Mouse (Mus musculus) liver, adult 2 months (tissue): ENCODE data around the gene Adcy6. TPM values are rescaled to one million over a fixed set of nuclear protein-coding genes. Genes with fewer than 3 reads are reported as not detected.

Experiments
- DNase-seq: peaks from one replicate; pipeline ENCODE4 v3.0.0-alpha.2; 2011; ENCODE audit warnings: low read depth, low spot score; ENCODE audit errors: extremely low read depth
- H3K27ac ChIP-seq: fragments of 200-500 bp; replicated peaks from 2 replicates; pipeline ENCODE4 v1.5.1; 2012; ENCODE audit warnings: low read depth, mild to moderate bottlenecking, control low read depth, inconsistent platforms, low read length; ENCODE audit not compliant: insufficient read depth
- H3K27me3 ChIP-seq: fragments of 200-500 bp; 2 replicates; pipeline ENCODE4 v1.6.1; 2012; ENCODE audit warnings: mild to moderate bottlenecking, moderate library complexity, low read length, inconsistent platforms; ENCODE audit not compliant: control insufficient read depth, insufficient read depth
- H3K36me3 ChIP-seq: fragments of 200-500 bp; 2 replicates; pipeline ENCODE4 v1.6.1; 2012; ENCODE audit warnings: low read length, inconsistent platforms; ENCODE audit not compliant: control insufficient read depth, insufficient read depth
- H3K4me1 ChIP-seq: fragments of 200-500 bp; 2 replicates; pipeline ENCODE4 v1.6.1; 2011; ENCODE audit warnings: low read length; ENCODE audit not compliant: control insufficient read depth, insufficient read depth
- H3K4me3 ChIP-seq: fragments of 200-500 bp; 2 replicates; pipeline ENCODE4 v1.5.1; 2011; ENCODE audit warnings: low read depth, mild to moderate bottlenecking, control low read depth, low read length, moderate library complexity; ENCODE audit not compliant: insufficient read depth
- H3K79me2 ChIP-seq: fragments of 200-500 bp; 2 replicates; pipeline ENCODE4 v1.6.1; 2012; ENCODE audit warnings: inconsistent platforms, mild to moderate bottlenecking, low read length, moderate library complexity; ENCODE audit not compliant: control insufficient read depth, insufficient read depth
- H3K9ac ChIP-seq: fragments of 200-500 bp; 2 replicates; pipeline ENCODE4 v1.6.1; 2012; ENCODE audit warnings: low read depth, mild to moderate bottlenecking, control low read depth, inconsistent platforms, low read length
- CTCF ChIP-seq: fragments of 200-500 bp; IDR thresholded peaks from 2 replicates; pipeline ENCODE4 v1.5.1; 2011; ENCODE audit warnings: low read depth, low read length, control low read depth
- POLR2A ChIP-seq: fragments of 200-500 bp; IDR thresholded peaks from 2 replicates; pipeline ENCODE4 v1.6.1; 2011; ENCODE audit warnings: low read length, control low read depth; ENCODE audit not compliant: insufficient read depth; ENCODE audit errors: extremely low read depth
- WGBS: fragments of 180-500 bp; shearing (Covaris S2); methylation state at CpG from one replicate; pipeline ENCODE4 v1.1.7; 2018; 5-methylcytosine and 5-hydroxymethylcytosine counted together
- polyA plus RNA-seq: library from polyadenylated mRNA; depleted of rRNA; stranded (reverse); fragments of >200 nt; gene quantifications from 2 replicates; pipeline ENCODE4 v1.2.3, GENCODE M21; 2012
- total RNA-seq: library from RNA; depleted of rRNA; stranded (reverse); fragments of >200 nt; gene quantifications from 2 replicates; pipeline ENCODE4 v1.2.3, GENCODE M21; 2014

The Adcy6 gene
- total and polyA plus RNA-seq, 2 experiments, result 8.9 to 16.3 TPM

- no peak for DNase-seq
- Histone ChIP-seq H3K4me1 (no peaks in the 10 kb centered on the region), H3K79me2 (no peaks in the 10 kb centered on the region), H3K4me3 (no peak overlapping the region), H3K9ac (no peak overlapping the region), H3K27ac (no peak overlapping the region), H3K36me3 (no peaks in the 10 kb centered on the region), H3K27me3 (peaks cover 31% of the 10 kb centered on the region)
- TF ChIP-seq POLR2A (no peak), CTCF (peak; percentile 87)
- WGBS, result 4% methylated on average over 18 of the region's 18 CpGs
These were observed 21.6 kb upstream of the Adcy6 start for GRCm38 (mm10) chr15:98631493-98631892.

- TF ChIP-seq POLR2A (no peak), CTCF (no peak)
- Histone ChIP-seq H3K27ac (no peak within 1 kb of the TSS), H3K4me3 (no peak within 1 kb of the TSS), H3K27me3 (peaks cover 31% of the 10 kb centered on the region), H3K9ac (no peak within 1 kb of the TSS), H3K79me2 (no peaks in the 10 kb centered on the region), H3K4me1 (no peaks in the 10 kb centered on the region), H3K36me3 (no peaks in the 10 kb centered on the region)
- whole genome bisulfite sequencing, result 62% methylated on average over 4 of the region's 4 CpGs
- no peak for DNase-seq
These were observed 20.7 kb upstream of the Adcy6 start, which contains the start of gene Cacnb3 for GRCm38 (mm10) chr15:98630540-98630939. Gene Cacnb3, plus strand, starts transcription at chr15:98630840.

- Histone ChIP-seq H3K9ac (no peak overlapping the region), H3K36me3 (no peaks in the 10 kb centered on the region), H3K27ac (no peak overlapping the region), H3K4me3 (no peak overlapping the region), H3K4me1 (no peaks in the 10 kb centered on the region), H3K79me2 (no peaks in the 10 kb centered on the region), H3K27me3 (peaks cover 28% of the 10 kb centered on the region)
- TF ChIP-seq POLR2A (no peak), CTCF (no peak)
- DNase-seq, result no peak
- 59% methylated on average over 6 of the region's 6 CpGs for whole genome bisulfite sequencing
These were observed 19.6 kb upstream of the Adcy6 start for GRCm38 (mm10) chr15:98629464-98629863.

- TF ChIP-seq POLR2A (no peak), CTCF (no peak)
- Histone ChIP-seq H3K4me1 (no peaks in the 10 kb centered on the region), H3K27ac (no peak overlapping the region), H3K27me3 (peaks cover 24% of the 10 kb centered on the region), H3K36me3 (no peaks in the 10 kb centered on the region), H3K4me3 (no peak overlapping the region), H3K79me2 (no peaks in the 10 kb centered on the region), H3K9ac (no peak overlapping the region)
- WGBS, result 27% methylated on average over 20 of the region's 20 CpGs
- no peak for DNase-seq
These were observed 18.8 kb upstream of the Adcy6 start for GRCm38 (mm10) chr15:98628589-98629254.

GRCm38 (mm10) chr15:98626487-98627212, 16.8 kb upstream of the Adcy6 start:
- Histone ChIP-seq H3K36me3 (no peaks in the 10 kb centered on the region), H3K27me3 (peaks cover 10% of the 10 kb centered on the region; the same call in 1 of the 2 replicates), H3K4me1 (no peaks in the 10 kb centered on the region), H3K27ac (no peak overlapping the region), H3K4me3 (no peak overlapping the region), H3K9ac (no peak overlapping the region), H3K79me2 (no peaks in the 10 kb centered on the region)
- TF ChIP-seq CTCF (no peak), POLR2A (no peak)
- DNase-seq, result no peak
- WGBS, result 87% methylated on average over 7 of the region's 7 CpGs

- Histone ChIP-seq H3K36me3 (no peaks in the 10 kb centered on the region), H3K27ac (no peak overlapping the region), H3K4me3 (no peak overlapping the region), H3K9ac (no peak overlapping the region), H3K27me3 (peaks cover 9% of the 10 kb centered on the region; the same call in 1 of the 2 replicates), H3K79me2 (no peaks in the 10 kb centered on the region), H3K4me1 (no peaks in the 10 kb centered on the region)
- DNase-seq, result no peak
- 52% methylated on average over 8 of the region's 8 CpGs for WGBS
- TF ChIP-seq POLR2A (no peak), CTCF (no peak)
These were observed 16.2 kb upstream of the Adcy6 start for GRCm38 (mm10) chr15:98626078-98626477.
